Mouse (Mus musculus): ENCODE data around the gene Impdh2. TPM values are rescaled to one million over a fixed set of nuclear protein-coding genes. Genes with fewer than 3 reads are reported as not detected.

The Impdh2 gene
- polyA plus RNA-seq, 1 experiment from 2014 or later: 147 TPM

DNA sequence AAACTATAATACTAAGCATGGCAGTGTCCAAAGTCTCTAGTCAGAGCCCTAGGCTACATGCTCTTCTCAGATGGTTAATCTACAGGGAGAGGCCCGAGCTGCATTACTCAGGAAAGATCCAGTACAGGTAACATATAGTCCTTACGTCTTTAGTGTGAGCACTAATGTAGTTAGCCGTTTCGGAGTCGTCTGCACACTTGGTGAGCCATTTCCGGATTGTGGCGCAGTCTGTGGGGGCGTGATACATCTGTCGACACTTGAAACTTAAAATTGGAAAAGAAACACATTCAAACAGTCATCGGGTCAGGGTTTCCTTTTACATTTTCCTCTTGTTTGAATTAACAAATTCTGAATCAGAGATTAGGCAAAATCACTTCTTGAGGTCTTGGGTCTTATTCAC, 51.4 kb downstream of the Impdh2 start:
- ATAC-seq (ENCODE audit: insufficient read depth, low FRiP score): no peak
- H3K9me3 ChIP-seq (replicated peaks; ENCODE audit: control insufficient read depth, low read length): no peaks in the 10 kb centered on the region
- H3K27ac ChIP-seq (ENCODE audit: low read length): no peak overlapping the region
- H3K36me3 ChIP-seq (ENCODE audit: control insufficient read depth, insufficient read depth, low read length): peaks cover 31% of the 10 kb centered on the region; the same call in 1 of the 2 replicates
- H3K27me3 ChIP-seq (ENCODE audit: control insufficient read depth, insufficient read depth, low read length): no peaks in the 10 kb centered on the region
- H3K4me1 ChIP-seq (ENCODE audit: control insufficient read depth, insufficient read depth, low read length): no peaks in the 10 kb centered on the region
- no peak overlapping the region for H3K9ac ChIP-seq (ENCODE audit: low read length)
- 95% methylated on average over 10 of the region's 10 CpGs for WGBS
- H3K4me2 ChIP-seq (ENCODE audit: low read depth, low read length): no peak overlapping the region
- H3K4me3 ChIP-seq (replicated peaks; ENCODE audit: low read length): no peak overlapping the region

MicroRNAs encoded within 50 kb of the gene (microRNA counts, 519-probe panel; counts per million panel counts)
- 3,085 counts per million, percentile 71 among the panel's probes with 10 or more counts for microRNA mmu-miR-191
- microRNA mmu-miR-425: 2,829 counts per million, percentile 64 among the panel's probes with 10 or more counts

Small RNA genes within 50 kb of the gene (microRNA-seq; reads per million reads assigned to microRNA genes)
- gene Gm24083 (not detected), gene Mir191 (not detected), gene Mir425 (1,815 reads per million, percentile 82 among the genes with 10 or more reads in this experiment)

Other genes starting within 250 kb of the Impdh2 start
- gene Gpx1, start 221.4 kb upstream of the Impdh2 start, polyA plus RNA-seq (2015; fragmentation: Nextera tagmentation; extraction: Ambion mirVana): 1,034 and 1,067 TPM in 2 replicates
- 92.7 and 113 TPM in 2 replicates for gene Usp4, start 212.4 kb upstream of the Impdh2 start, polyA plus RNA-seq (2015; fragmentation: Nextera tagmentation; extraction: Ambion mirVana)
- gene 1700102P08Rik, start 167.5 kb upstream of the Impdh2 start, polyA plus RNA-seq (2015; fragmentation: Nextera tagmentation; extraction: Ambion mirVana): 0.50 and 0.70 TPM in 2 replicates
- gene Ccdc36, start 131.8 kb upstream of the Impdh2 start, polyA plus RNA-seq (2015; fragmentation: Nextera tagmentation; extraction: Ambion mirVana): 1.3 and 1.9 TPM in 2 replicates
- not detected in 2 replicates for gene BC048562, start 123.8 kb upstream of the Impdh2 start, polyA plus RNA-seq (2015; fragmentation: Nextera tagmentation; extraction: Ambion mirVana)
- gene Ccdc71, start 99.8 kb upstream of the Impdh2 start, polyA plus RNA-seq (2015; fragmentation: Nextera tagmentation; extraction: Ambion mirVana): 51.6 and 55.7 TPM in 2 replicates
- gene Klhdc8b, start 98.7 kb upstream of the Impdh2 start, polyA plus RNA-seq (2015; fragmentation: Nextera tagmentation; extraction: Ambion mirVana): 63.4 and 67.5 TPM in 2 replicates
- 61.4 and 68.7 TPM in 2 replicates for gene Lamb2, start 80.5 kb upstream of the Impdh2 start, polyA plus RNA-seq (2015; fragmentation: Nextera tagmentation; extraction: Ambion mirVana)
- 41.1 and 49.5 TPM in 2 replicates for gene Usp19, start 69.7 kb upstream of the Impdh2 start, polyA plus RNA-seq (2015; fragmentation: Nextera tagmentation; extraction: Ambion mirVana)
- 106 and 127 TPM in 2 replicates for gene Qars, start 52.6 kb upstream of the Impdh2 start, polyA plus RNA-seq (2015; fragmentation: Nextera tagmentation; extraction: Ambion mirVana)
- 95.4 and 97.1 TPM in 2 replicates for gene Qrich1, start 43.5 kb upstream of the Impdh2 start, polyA plus RNA-seq (2015; fragmentation: Nextera tagmentation; extraction: Ambion mirVana)
- 27.9 and 38.5 TPM in 2 replicates for gene Ndufaf3, start 7.1 kb downstream of the Impdh2 start, polyA plus RNA-seq (2015; fragmentation: Nextera tagmentation; extraction: Ambion mirVana)
- gene Dalrd3, start 9.6 kb downstream of the Impdh2 start, polyA plus RNA-seq (2015; fragmentation: Nextera tagmentation; extraction: Ambion mirVana): 112 and 137 TPM in 2 replicates
- 82.0 and 86.6 TPM in 2 replicates for gene Wdr6, start 18.5 kb downstream of the Impdh2 start, polyA plus RNA-seq (2015; fragmentation: Nextera tagmentation; extraction: Ambion mirVana)
- 5.6 and 7.9 TPM in 2 replicates for gene P4htm, start 37.4 kb downstream of the Impdh2 start, polyA plus RNA-seq (2015; fragmentation: Nextera tagmentation; extraction: Ambion mirVana)
- 45.5 and 50.8 TPM in 2 replicates for gene Arih2, start 89.1 kb downstream of the Impdh2 start, polyA plus RNA-seq (2015; fragmentation: Nextera tagmentation; extraction: Ambion mirVana)
- 47.7 and 47.8 TPM in 2 replicates for gene Slc25a20, start 101.8 kb downstream of the Impdh2 start, polyA plus RNA-seq (2015; fragmentation: Nextera tagmentation; extraction: Ambion mirVana)
- 19.7 and 23.4 TPM in 2 replicates for gene Prkar2a, start 129.0 kb downstream of the Impdh2 start, polyA plus RNA-seq (2015; fragmentation: Nextera tagmentation; extraction: Ambion mirVana)
- 64.8 and 65.3 TPM in 2 replicates for gene Ip6k2, start 223.5 kb downstream of the Impdh2 start, polyA plus RNA-seq (2015; fragmentation: Nextera tagmentation; extraction: Ambion mirVana)
- 13.7 and 14.2 TPM in 2 replicates for gene Nckipsd, start 248.1 kb downstream of the Impdh2 start, polyA plus RNA-seq (2015; fragmentation: Nextera tagmentation; extraction: Ambion mirVana)